In the genomic region with DNA sequence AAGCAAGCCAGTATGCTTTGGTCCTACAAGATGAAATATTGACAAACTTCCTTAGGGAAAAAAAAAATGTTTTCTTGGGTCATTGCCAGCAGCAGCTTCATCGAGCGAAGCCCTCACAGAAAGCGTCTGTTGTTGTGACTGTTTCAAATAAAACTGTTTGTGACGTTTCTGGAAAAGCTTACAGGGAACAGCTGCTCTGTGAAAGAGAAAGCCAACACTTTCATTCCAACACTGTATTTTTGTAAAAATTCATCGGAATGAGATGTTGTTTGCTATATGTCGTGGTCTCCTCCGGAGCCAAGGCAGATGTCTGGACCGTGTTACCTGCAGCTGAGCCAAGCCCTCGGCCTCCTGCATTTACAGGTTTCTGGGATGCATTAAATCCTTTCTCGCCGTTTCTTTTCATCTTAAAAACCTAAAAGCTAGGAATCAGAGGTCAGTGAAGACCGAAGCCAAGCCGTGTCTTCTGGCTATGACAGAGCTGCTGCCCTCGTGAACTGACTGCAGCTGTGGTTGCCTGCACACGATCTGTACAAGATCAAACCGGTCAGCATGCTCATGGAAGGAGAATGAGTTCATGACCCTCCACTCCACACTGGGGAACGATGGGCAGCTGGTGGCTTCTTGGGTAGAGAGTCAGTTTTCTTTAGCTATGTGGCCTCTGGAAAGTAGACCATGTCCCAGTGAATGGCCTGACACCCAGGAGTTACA, we compare ENCODE assay signal across 8 mouse cellular contexts. TPM values are rescaled to one million over a fixed set of nuclear protein-coding genes. Genes with fewer than 3 reads are reported as not detected.
A peak's percentile ranks its signal among the peaks of the same experiment; 100 is the strongest.
DNase-seq lines count a peak whose midpoint lies in the region; ATAC-seq lines count a peak whose summit lies in the region.

No protein-coding gene starts in this region.

- H3K36me3 ChIP-seq in midbrain, embryonic 16.5 days (ENCODE audit: control insufficient read depth, insufficient read depth, low read length): no peaks in the 10 kb centered on the region

- H3K27me3 ChIP-seq in midbrain, embryonic 16.5 days (ENCODE audit: control insufficient read depth, insufficient read depth, low read depth, low read length): no peaks in the 10 kb centered on the region

- H3K4me3 ChIP-seq in midbrain, embryonic 16.5 days (ENCODE audit: low read depth, low read length): no peak overlapping the region

- no peak overlapping the region for H3K4me2 ChIP-seq in midbrain, embryonic 16.5 days (ENCODE audit: low read length)

- peak; percentile 39 to 80 for DNase-seq in frontal cortex, adult 2 months (ENCODE audit: extremely low spot score in 1 of 2, low spot score in 1 of 2)
- no peak for DNase-seq in frontal cortex, postnatal 14 days (ENCODE audit: low spot score in 2 of 2)
- DNase-seq in urinary bladder, postnatal 14 days (ENCODE audit: low spot score): peak; percentile 12
- no peak for DNase-seq in urinary bladder, postnatal 25 days (ENCODE audit: low spot score)
- peak; percentile 12 to 15 for DNase-seq in layer of hippocampus, postnatal 36 days
- no peak for DNase-seq in thymus, postnatal 10 days (ENCODE audit: low spot score in 2 of 2)

- no peak overlapping the region for H3K9ac ChIP-seq in midbrain, embryonic 16.5 days (ENCODE audit: low read depth, low read length)

- WGBS in midbrain, embryonic 16.5 days: 85% methylated on average over 17 of the region's 17 CpGs

- ATAC-seq in megakaryocyte progenitor cell, adult 5-6 weeks (replicated peaks; ENCODE audit: poor library complexity): no peak
- no peak for ATAC-seq in midbrain, embryonic 16.5 days

- no peaks in the 10 kb centered on the region for H3K9me3 ChIP-seq in midbrain, embryonic 16.5 days (replicated peaks; ENCODE audit: control insufficient read depth, low read length, poor library complexity, severe bottlenecking)

- no peak overlapping the region for H3K27ac ChIP-seq in midbrain, embryonic 16.5 days (ENCODE audit: low read length)

- H3K4me1 ChIP-seq in midbrain, embryonic 16.5 days (ENCODE audit: control insufficient read depth, insufficient read depth, low read length): no peaks in the 10 kb centered on the region

RNA-seq across cellular contexts. Expression of a gene that starts 50.0 kb away (rescaled TPM):
- polyA plus RNA-seq in frontal cortex, adult 2 months (2012; rRNA removed): 161 and 181 TPM in 2 replicates
- 10 to 100 TPM; 56.9 to 73.0 TPM for total RNA-seq in layer of hippocampus, postnatal 36 days (2021)
- total RNA-seq in megakaryocyte progenitor cell, adult 5-6 weeks (2015): 133 and 138 TPM in 2 replicates
- total RNA-seq in megakaryocyte progenitor cell, adult 5-6 weeks (2017): 52.0 and 52.2 TPM in 2 replicates
- 192 and 204 TPM in 2 replicates for polyA plus RNA-seq in midbrain, embryonic 16.5 days (2015; fragmentation: Nextera tagmentation; extraction: Ambion mirVana)

Comparison
In these comparisons a context has a peak if more than half of its experiments do, and no peak if none do; other contexts are left out.
1. DNase-seq: peak in frontal cortex, adult 2 months (2 of 2), urinary bladder, postnatal 14 days (single experiment) and layer of hippocampus, postnatal 36 days (2 of 2); none in frontal cortex, postnatal 14 days (0 of 2), urinary bladder, postnatal 25 days (single experiment) and thymus, postnatal 10 days (0 of 2).